ENCODE assay signal across 11 mouse cellular contexts in the genomic region with DNA sequence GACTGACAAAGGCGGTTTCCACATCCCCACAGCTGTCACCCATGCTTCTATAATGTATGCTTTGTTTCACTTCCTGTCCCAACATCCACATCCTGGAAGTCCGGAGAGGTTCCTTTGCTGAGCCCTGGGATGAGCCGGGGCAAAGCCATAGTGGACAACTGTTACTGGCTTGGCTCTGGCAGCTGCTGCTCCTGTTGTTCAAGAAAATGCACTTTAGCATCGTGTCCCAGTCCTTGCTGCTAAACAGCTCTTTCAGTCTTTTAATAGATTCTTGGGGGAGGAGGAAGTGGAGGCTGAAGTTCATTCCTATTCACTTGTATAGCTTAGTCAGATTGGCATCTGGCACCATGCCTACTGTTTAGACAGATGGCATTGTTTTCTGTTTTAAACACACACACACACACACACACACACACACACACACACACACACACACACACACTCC.
DNase-seq lines count a peak whose midpoint lies in the region; ATAC-seq and TF ChIP-seq lines count a peak whose summit lies in the region.
"Had no signal": no experiment of that assay in that cellular context is flagged by ENCODE, and none has a peak within 500 bp of the region (broad histone marks: within the 10 kb centered on the region; RNA-seq: fewer than 3 reads in every experiment).

No protein-coding gene starts in this region.

- peak; percentile 70 for ATAC-seq in forebrain, embryonic 12.5 days (ENCODE audit: low FRiP score)

- no peaks in the 10 kb centered on the region for H3K27me3 ChIP-seq in forebrain, embryonic 12.5 days
- no peaks in the 10 kb centered on the region for H3K27me3 ChIP-seq in thymus, adult 2 months (ENCODE audit: control insufficient read depth, insufficient read depth, low read length)

- no peak for TF ChIP-seq POLR2A in thymus, adult 2 months (IDR thresholded peaks at IDR 0.05; ENCODE audit: control insufficient read depth, extremely low read depth, insufficient read depth, low read length, poor library complexity)

- no peak overlapping the region for H3K4me3 ChIP-seq in forebrain, embryonic 12.5 days (replicated peaks)
- H3K4me3 ChIP-seq in thymus, adult 2 months (ENCODE audit: control insufficient read depth, insufficient read depth, low read length), result no peak overlapping the region

- H3K36me3 ChIP-seq in forebrain, embryonic 12.5 days (replicated peaks), result no peaks in the 10 kb centered on the region
- no peaks in the 10 kb centered on the region for H3K36me3 ChIP-seq in thymus, adult 2 months (ENCODE audit: control insufficient read depth, insufficient read depth, low read length)

- H3K4me1 ChIP-seq in forebrain, embryonic 12.5 days, result peaks cover 7% of the 10 kb centered on the region
- no peaks in the 10 kb centered on the region for H3K4me1 ChIP-seq in thymus, adult 2 months (replicated peaks; ENCODE audit: control insufficient read depth, insufficient read depth, low read length)

- TF ChIP-seq CTCF in thymus, adult 2 months (IDR thresholded peaks at IDR 0.05; ENCODE audit: borderline replicate concordance, control insufficient read depth, extremely low read depth, insufficient read depth, low read length, poor library complexity), result no peak

- no peak overlapping the region for H3K4me2 ChIP-seq in forebrain, embryonic 12.5 days

- peak; percentile 27 for DNase-seq in kidney, postnatal 14 days
- no peak for DNase-seq in kidney, adult 18-20 months
- peak; percentile 41 for DNase-seq in NIH3T3 (ENCODE audit: low read depth)
- peak; percentile 14 to 47 for DNase-seq in lung, postnatal 4 days
- DNase-seq in spleen, postnatal 10 days (ENCODE audit: low spot score in 2 of 2), result no peak
- no peak for DNase-seq in thymus, adult 2 months
- no peak for DNase-seq in thymus, postnatal 14 days
- DNase-seq: cerebellum, adult 2 months; kidney, postnatal 36 days; thymus, postnatal 4 days had no signal

- H3K9me3 ChIP-seq in forebrain, embryonic 12.5 days, result no peaks in the 10 kb centered on the region

- 43% methylated on average over 4 of the region's 4 CpGs for WGBS in forebrain, embryonic 12.5 days
- WGBS in thymus, adult 2 months, result 6% methylated on average over 4 of the region's 4 CpGs

- 0 out of 2 replicates have a peak overlapping the region, but pooled peaks have one; percentile 42 for H3K27ac ChIP-seq in forebrain, embryonic 12.5 days
- H3K27ac ChIP-seq in thymus, adult 2 months (ENCODE audit: control insufficient read depth, insufficient read depth, low read length), result no peak overlapping the region

- H3K9ac ChIP-seq in forebrain, embryonic 12.5 days, result no peak overlapping the region

Comparison
In these comparisons a context has a peak if more than half of its experiments do, and no peak if none do; other contexts are left out.
1. DNase-seq: peak in kidney, postnatal 14 days (single experiment), NIH3T3 (single experiment) and lung, postnatal 4 days (2 of 2); none in kidney, adult 18-20 months (single experiment), spleen, postnatal 10 days (0 of 2), thymus, adult 2 months (single experiment) and thymus, postnatal 14 days (single experiment).